Mouse (Mus musculus) forebrain, embryonic 12.5 days (tissue): ENCODE results near the gene Tnnc2. TPM values are rescaled to one million over a fixed set of nuclear protein-coding genes. Genes with fewer than 3 reads are reported as not detected.
A peak's percentile ranks its signal among the peaks of the same experiment; 100 is the strongest.

Experiments
- ATAC-seq: fragments of 200-750 bp; cut with Nextera tagmentation; 2 replicates; pipeline ENCODE4 v1.8.0; 2017; ENCODE audit warnings: moderate TSS enrichment; ENCODE audit not compliant: low FRiP score
- H3K27ac ChIP-seq: fragments of 300-500 bp; sonication (generic); 2 replicates; pipeline ENCODE4 v1.5.1; 2016; ENCODE audit warnings: mild to moderate bottlenecking
- H3K27me3 ChIP-seq: fragments of 300-500 bp; sonication (generic); 2 replicates; pipeline ENCODE4 v1.6.1; 2016; ENCODE audit warnings: mild to moderate bottlenecking
- H3K36me3 ChIP-seq: fragments of 300-500 bp; sonication (generic); replicated peaks from 2 replicates; pipeline ENCODE4 v1.6.1; 2016; ENCODE audit warnings: mild to moderate bottlenecking
- H3K4me1 ChIP-seq: fragments of 300-500 bp; sonication (generic); 2 replicates; pipeline ENCODE4 v1.6.1; 2016
- H3K4me2 ChIP-seq: fragments of 300-500 bp; sonication (generic); 2 replicates; pipeline ENCODE4 v1.6.1; 2016; ENCODE audit warnings: mild to moderate bottlenecking, moderate library complexity
- H3K4me3 ChIP-seq: fragments of 300-500 bp; sonication (generic); replicated peaks from 2 replicates; pipeline ENCODE4 v1.5.1; 2016; ENCODE audit warnings: mild to moderate bottlenecking
- H3K9ac ChIP-seq: fragments of 300-500 bp; sonication (generic); 2 replicates; pipeline ENCODE4 v1.6.1; 2016; ENCODE audit warnings: mild to moderate bottlenecking
- H3K9me3 ChIP-seq: fragments of 300-500 bp; sonication (generic); 2 replicates; pipeline ENCODE4 v1.6.1; 2016
- WGBS: fragments of 180-500 bp; shearing (Covaris S2); methylation state at CpG from one replicate; pipeline ENCODE4 v1.1.7; 2016; 5-methylcytosine and 5-hydroxymethylcytosine counted together
- polyA plus RNA-seq: library from polyadenylated mRNA; unstranded; fragments of >200 nt; fragmentation: Nextera tagmentation; extraction: Ambion mirVana; gene quantifications from 2 replicates; pipeline ENCODE4 v1.2.1, GENCODE M21; 2016

Gene Tnnc2
- 1.3 TPM in 1 of 2 replicates, not detected in the other for polyA plus RNA-seq

- peaks cover under 1% of the 10 kb centered on the region; the same call in 1 of the 2 replicates for H3K4me1 ChIP-seq
- no peak within 1 kb of the TSS for H3K4me2 ChIP-seq
- H3K36me3 ChIP-seq = no peaks in the 10 kb centered on the region
- H3K9me3 ChIP-seq = no peaks in the 10 kb centered on the region
- H3K9ac ChIP-seq = no peak within 1 kb of the TSS
- no peak for ATAC-seq
- no peak within 1 kb of the TSS for H3K27ac ChIP-seq
- no peak within 1 kb of the TSS for H3K4me3 ChIP-seq
- WGBS = 70% methylated on average over 8 of the region's 8 CpGs
- H3K27me3 ChIP-seq = peaks cover 7% of the 10 kb centered on the region
These were observed at the start of gene Tnnc2 for GRCm38 (mm10) chr2:164779481-164780086. Gene Tnnc2 (minus strand): TSS chr2:164779967.

GRCm38 (mm10) chr2:164829090-164829489 is 49.3 kb upstream of the Tnnc2 start:
- Histone ChIP-seq H3K4me2 (no peak overlapping the region), H3K9me3 (no peaks in the 10 kb centered on the region), H3K4me3 (no peak overlapping the region), H3K27ac (no peak overlapping the region), H3K36me3 (peaks cover 39% of the 10 kb centered on the region), H3K4me1 (peaks cover 16% of the 10 kb centered on the region), H3K27me3 (no peaks in the 10 kb centered on the region), H3K9ac (no peak overlapping the region)
- ATAC-seq = no peak
- WGBS = 95% methylated on average over 1 of the region's 1 CpGs

GRCm38 (mm10) chr2:164828437-164828836 is 48.7 kb upstream of the Tnnc2 start, which contains the start of gene Spata25:
Gene Spata25 (minus strand): TSS chr2:164828537.
- Histone ChIP-seq H3K9ac (no peak within 1 kb of the TSS), H3K9me3 (no peaks in the 10 kb centered on the region), H3K36me3 (peaks cover 39% of the 10 kb centered on the region), H3K27me3 (no peaks in the 10 kb centered on the region), H3K27ac (no peak within 1 kb of the TSS), H3K4me1 (peaks cover 19% of the 10 kb centered on the region), H3K4me2 (no peak within 1 kb of the TSS), H3K4me3 (no peak within 1 kb of the TSS)
- WGBS = 87% methylated on average over 6 of the region's 6 CpGs
- no peak for ATAC-seq

GRCm38 (mm10) chr2:164827146-164827850 is 47.5 kb upstream of the Tnnc2 start:
- ATAC-seq = no peak
- Histone ChIP-seq H3K9me3 (no peaks in the 10 kb centered on the region), H3K9ac (no peak overlapping the region), H3K4me3 (no peak overlapping the region), H3K27me3 (no peaks in the 10 kb centered on the region), H3K4me2 (no peak overlapping the region), H3K4me1 (peaks cover 13% of the 10 kb centered on the region), H3K27ac (no peak overlapping the region), H3K36me3 (peaks cover 39% of the 10 kb centered on the region)
- WGBS = 89% methylated on average over 16 of the region's 16 CpGs

DNA sequence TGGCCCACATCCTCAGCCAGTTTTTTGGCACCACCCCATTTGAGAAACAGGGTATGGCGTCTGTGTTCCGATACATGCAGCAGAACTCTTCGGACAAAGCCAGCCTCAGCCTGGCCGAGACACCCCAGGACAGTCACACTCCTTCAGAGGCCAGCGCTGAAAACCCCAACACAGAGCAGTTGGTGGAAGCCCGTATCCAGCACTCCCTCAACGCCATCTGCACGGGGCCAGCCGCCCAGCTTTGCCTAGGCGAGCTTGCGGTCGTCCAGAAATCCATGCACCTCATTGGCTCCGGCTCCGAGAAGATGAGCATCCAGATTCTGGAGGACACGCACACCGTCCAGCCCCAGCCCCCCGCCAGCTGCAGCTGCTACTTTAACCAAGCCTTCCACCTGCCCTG is 45.8 kb upstream of the Tnnc2 start:
- WGBS = 96% methylated on average over 17 of the region's 17 CpGs
- no peak overlapping the region for H3K9ac ChIP-seq
- H3K9me3 ChIP-seq = no peaks in the 10 kb centered on the region
- H3K4me2 ChIP-seq = no peak overlapping the region
- no peak overlapping the region for H3K27ac ChIP-seq
- peaks cover 48% of the 10 kb centered on the region for H3K36me3 ChIP-seq
- no peaks in the 10 kb centered on the region for H3K27me3 ChIP-seq
- H3K4me1 ChIP-seq = peaks cover 15% of the 10 kb centered on the region
- no peak for ATAC-seq
- H3K4me3 ChIP-seq = no peak overlapping the region

GRCm38 (mm10) chr2:164823969-164824368 is 44.2 kb upstream of the Tnnc2 start:
- Histone ChIP-seq H3K36me3 (peaks cover 54% of the 10 kb centered on the region), H3K4me3 (no peak overlapping the region), H3K4me2 (peak overlapping the region; percentile 53), H3K4me1 (peaks cover 15% of the 10 kb centered on the region), H3K9ac (no peak overlapping the region), H3K27me3 (no peaks in the 10 kb centered on the region), H3K9me3 (no peaks in the 10 kb centered on the region), H3K27ac (no peak overlapping the region)
- ATAC-seq = no peak
- 91% methylated on average over 4 of the region's 4 CpGs for WGBS

DNA sequence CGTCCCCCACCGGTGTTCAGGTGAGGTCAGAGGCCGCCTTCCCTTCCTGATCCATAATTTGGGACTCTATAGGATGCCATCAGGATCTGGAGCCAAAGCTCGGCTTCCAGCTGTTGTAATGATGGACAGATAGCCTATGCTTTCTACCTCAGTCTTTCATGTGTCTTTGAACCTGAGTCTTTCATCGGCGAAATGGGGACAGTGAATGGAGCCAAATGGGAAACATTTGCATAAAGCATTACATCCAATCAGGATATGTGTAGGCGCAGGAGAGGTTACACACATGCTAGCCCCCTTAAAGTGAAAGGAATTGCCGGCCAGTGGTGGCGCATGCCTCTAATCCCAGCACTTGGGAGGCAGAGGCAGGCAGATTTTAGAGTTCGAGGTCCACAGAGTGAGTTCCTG is 43.4 kb upstream of the Tnnc2 start:
- Histone ChIP-seq H3K9ac (peak overlapping the region; percentile 67), H3K4me2 (peak overlapping the region; percentile 53), H3K36me3 (peaks cover 52% of the 10 kb centered on the region), H3K9me3 (no peaks in the 10 kb centered on the region), H3K4me1 (peaks cover 15% of the 10 kb centered on the region), H3K27me3 (no peaks in the 10 kb centered on the region), H3K27ac (peak overlapping the region; percentile 88), H3K4me3 (peak overlapping the region; percentile 64)
- 3% methylated on average over 10 of the region's 10 CpGs for WGBS
- peak; percentile 75 for ATAC-seq

GRCm38 (mm10) chr2:164822636-164823165 is 42.9 kb upstream of the Tnnc2 start, which contains the start of gene Zswim1:
Gene Zswim1 (plus strand): TSS chr2:164822686.
- peak; percentile 99 for ATAC-seq
- peaks cover 47% of the 10 kb centered on the region for H3K36me3 ChIP-seq
- peak within 1 kb of the TSS; percentile 67 for H3K9ac ChIP-seq
- peaks cover 15% of the 10 kb centered on the region for H3K4me1 ChIP-seq
- peak within 1 kb of the TSS; percentile 53 for H3K4me2 ChIP-seq
- no peaks in the 10 kb centered on the region for H3K9me3 ChIP-seq
- 1% methylated on average over 32 of the region's 32 CpGs for WGBS
- H3K27me3 ChIP-seq = no peaks in the 10 kb centered on the region
- peak within 1 kb of the TSS; percentile 64 for H3K4me3 ChIP-seq
- peak within 1 kb of the TSS; percentile 88 for H3K27ac ChIP-seq

DNA sequence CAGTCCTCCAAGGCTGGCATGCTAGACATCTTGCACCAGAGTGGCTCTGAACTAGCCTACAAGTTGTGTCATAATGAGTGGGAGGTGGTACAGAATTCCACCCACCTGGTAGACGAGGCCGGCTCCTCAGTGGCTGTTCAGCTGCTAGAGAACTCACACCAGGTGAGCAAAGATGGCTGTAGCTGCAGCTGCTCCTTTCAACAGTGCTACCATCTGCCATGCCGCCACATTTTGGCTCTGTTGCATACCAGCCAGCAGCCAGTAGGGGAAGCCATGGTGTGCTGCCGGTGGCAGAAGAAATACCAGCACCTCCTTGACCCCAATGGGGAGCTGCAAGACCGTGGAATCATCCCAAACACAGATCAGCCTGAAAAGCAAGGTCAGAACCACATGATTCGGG is 41.3 kb upstream of the Tnnc2 start:
- H3K36me3 ChIP-seq = peaks cover 31% of the 10 kb centered on the region
- no peak overlapping the region for H3K9ac ChIP-seq
- no peak overlapping the region for H3K4me2 ChIP-seq
- ATAC-seq = no peak
- no peaks in the 10 kb centered on the region for H3K9me3 ChIP-seq
- no peak overlapping the region for H3K4me3 ChIP-seq
- H3K27ac ChIP-seq = no peak overlapping the region
- 92% methylated on average over 6 of the region's 6 CpGs for WGBS
- no peaks in the 10 kb centered on the region for H3K27me3 ChIP-seq
- peaks cover 15% of the 10 kb centered on the region for H3K4me1 ChIP-seq

GRCm38 (mm10) chr2:164817703-164818102 is 37.9 kb upstream of the Tnnc2 start:
- H3K27ac ChIP-seq = 0 out of 2 replicates have a peak overlapping the region, but pooled peaks have one; percentile 31
- 75% methylated on average over 5 of the region's 5 CpGs for WGBS
- no peak for ATAC-seq

GRCm38 (mm10) chr2:164817206-164817605 is 37.4 kb upstream of the Tnnc2 start:
- Histone ChIP-seq H3K4me1 (peaks cover 2% of the 10 kb centered on the region; the same call in 1 of the 2 replicates), H3K9me3 (no peaks in the 10 kb centered on the region), H3K9ac (no peak overlapping the region), H3K27me3 (no peaks in the 10 kb centered on the region), H3K27ac (0 out of 2 replicates have a peak overlapping the region, but pooled peaks have one; percentile 31), H3K36me3 (peaks cover 16% of the 10 kb centered on the region), H3K4me2 (no peak overlapping the region), H3K4me3 (no peak overlapping the region)
- 94% methylated on average over 6 of the region's 6 CpGs for WGBS
- no peak for ATAC-seq

More at GRCm38 (mm10) chr2:164817703-164818102, 37.9 kb upstream of the Tnnc2 start:
- Histone ChIP-seq H3K4me2 (no peak overlapping the region), H3K36me3 (peaks cover 16% of the 10 kb centered on the region), H3K4me1 (peaks cover 6% of the 10 kb centered on the region; the same call in 1 of the 2 replicates), H3K27me3 (no peaks in the 10 kb centered on the region), H3K9me3 (no peaks in the 10 kb centered on the region), H3K9ac (no peak overlapping the region), H3K4me3 (no peak overlapping the region)

DNA sequence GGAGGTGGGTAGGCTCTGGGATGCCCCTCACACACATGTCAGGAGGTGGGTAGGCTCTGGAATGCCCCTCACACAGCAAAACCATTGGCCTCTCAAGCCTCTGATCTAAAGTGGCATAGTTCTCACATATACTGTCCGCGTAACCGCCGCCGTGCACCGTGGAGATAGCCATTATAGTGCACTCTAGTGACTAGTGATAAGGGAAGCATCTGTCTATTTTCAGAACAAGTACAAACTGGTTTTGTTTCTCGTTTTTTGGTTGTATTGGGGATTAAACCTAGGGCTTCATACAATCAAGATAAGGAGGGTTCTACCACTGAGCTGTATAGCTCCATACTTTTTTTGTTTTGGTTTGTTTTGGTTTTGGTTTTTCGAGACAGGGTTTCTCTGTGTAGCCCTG is 36.1 kb upstream of the Tnnc2 start:
- Histone ChIP-seq H3K4me2 (no peak overlapping the region), H3K27me3 (no peaks in the 10 kb centered on the region), H3K9ac (no peak overlapping the region), H3K9me3 (no peaks in the 10 kb centered on the region), H3K27ac (no peak overlapping the region), H3K4me1 (no peaks in the 10 kb centered on the region; the same call in 1 of the 2 replicates), H3K4me3 (no peak overlapping the region), H3K36me3 (peaks cover 9% of the 10 kb centered on the region)
- no peak for ATAC-seq
- WGBS = 89% methylated on average over 8 of the region's 8 CpGs
